Mouse (Mus musculus) adipocyte (in vitro differentiated cells): ENCODE results near the gene Scrn1.

Experiments used
- DNase-seq: peaks from one replicate; pipeline ENCODE4 v3.0.0-alpha.2; 2016; ENCODE audit warnings: low spot score

Gene Scrn1

DNA sequence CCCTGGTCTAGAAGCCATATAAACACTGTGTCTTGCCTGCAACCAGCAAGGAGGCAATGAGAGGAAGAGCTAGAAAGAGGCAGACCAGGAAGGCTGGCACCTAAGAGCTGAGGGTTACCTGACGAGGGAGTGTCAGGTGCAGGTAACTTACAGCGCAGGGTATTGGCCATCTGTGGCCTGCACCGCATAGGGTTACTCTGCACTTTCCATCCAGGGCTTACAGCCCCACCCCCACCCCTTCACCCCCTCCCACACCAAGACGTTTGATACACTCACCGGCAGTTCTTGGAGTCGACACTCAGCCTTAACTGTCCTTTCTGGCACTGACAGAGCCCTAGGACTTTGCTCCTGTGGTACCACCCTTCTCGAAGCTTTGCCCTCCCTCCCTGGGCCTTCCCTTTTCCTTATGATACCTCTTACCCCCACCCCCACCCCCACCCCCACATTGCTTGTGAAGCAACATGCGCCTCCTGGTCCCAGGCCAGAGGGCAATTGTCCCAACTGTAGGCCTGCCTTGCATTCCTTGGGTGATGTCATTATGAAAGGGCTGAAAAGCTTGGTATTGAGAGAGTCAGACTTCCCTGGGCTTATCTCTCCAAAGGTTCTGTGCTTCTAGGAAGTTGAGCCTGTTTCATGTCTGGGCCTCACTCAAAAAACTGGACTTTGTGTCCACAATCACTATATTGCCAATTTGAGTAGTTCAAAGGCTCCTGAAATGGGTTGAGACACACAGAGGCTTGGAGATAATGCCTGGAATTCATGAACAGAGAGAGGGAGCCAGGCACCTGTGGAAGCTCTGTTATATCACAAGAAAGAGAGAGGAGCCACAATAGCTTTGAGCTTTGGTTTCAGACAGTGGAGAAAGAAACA, 93.2 kb downstream of the Scrn1 start:
- peak; percentile 39 for DNase-seq

DNA sequence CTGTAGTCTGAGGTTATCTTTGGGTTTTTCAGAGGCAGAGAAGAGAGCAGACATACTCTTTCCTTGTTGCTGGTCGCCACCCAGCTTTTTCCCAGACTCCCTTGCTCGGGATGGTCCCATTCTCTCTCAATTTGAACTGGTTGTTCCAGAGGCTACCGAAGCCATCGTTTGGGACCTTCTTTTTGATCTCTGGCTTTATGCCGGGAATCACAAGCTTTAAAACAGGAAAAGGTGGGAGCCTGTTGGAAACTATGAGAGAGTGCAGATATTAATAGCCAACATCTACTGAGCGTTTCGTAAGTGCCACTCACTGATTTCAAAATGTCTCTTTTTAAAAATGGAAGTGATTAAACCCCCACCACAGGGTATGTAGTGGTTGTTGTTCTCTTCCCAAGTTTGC, 94.4 kb downstream of the Scrn1 start:
- DNase-seq: no peak

DNA sequence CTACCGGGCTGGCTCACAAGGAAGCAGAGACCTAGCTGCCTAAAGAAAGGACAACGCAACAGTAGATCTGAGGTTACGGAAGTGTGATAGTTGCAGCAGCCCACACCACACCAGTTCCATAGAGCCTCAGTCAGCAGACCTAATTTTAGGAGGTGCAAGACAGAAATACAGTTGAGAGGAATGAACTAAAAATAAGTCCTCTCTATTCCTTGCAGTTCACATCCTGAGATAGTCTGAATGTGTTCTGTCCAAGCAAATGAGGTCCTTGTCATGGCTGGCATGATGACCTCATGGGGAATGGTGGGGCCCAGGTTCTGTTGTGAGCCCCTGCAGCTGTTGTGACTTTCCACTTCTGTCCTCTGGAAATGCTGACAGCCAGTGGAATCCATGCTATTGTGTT, 98.9 kb downstream of the Scrn1 start:
- no peak for DNase-seq

DNA sequence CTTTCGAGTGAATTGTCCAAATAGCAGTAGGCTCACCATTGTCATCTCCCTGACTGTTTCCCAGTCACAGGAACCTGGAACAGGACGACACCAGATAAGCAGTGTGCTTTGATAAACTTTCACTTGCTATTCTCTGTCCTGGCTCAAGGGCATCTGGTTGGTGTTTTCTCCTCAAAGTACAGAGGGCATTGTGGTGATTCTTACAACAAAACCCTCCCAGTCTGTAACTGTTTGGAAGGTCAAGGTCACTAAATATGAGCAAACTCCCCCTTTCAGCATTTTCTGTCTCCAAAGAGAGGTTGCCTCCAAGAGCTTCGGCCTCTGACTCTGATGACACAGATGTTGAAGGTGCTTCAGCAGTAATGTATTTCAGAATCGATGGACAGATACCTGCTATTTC, 101.4 kb downstream of the Scrn1 start:
- DNase-seq: no peak

DNA sequence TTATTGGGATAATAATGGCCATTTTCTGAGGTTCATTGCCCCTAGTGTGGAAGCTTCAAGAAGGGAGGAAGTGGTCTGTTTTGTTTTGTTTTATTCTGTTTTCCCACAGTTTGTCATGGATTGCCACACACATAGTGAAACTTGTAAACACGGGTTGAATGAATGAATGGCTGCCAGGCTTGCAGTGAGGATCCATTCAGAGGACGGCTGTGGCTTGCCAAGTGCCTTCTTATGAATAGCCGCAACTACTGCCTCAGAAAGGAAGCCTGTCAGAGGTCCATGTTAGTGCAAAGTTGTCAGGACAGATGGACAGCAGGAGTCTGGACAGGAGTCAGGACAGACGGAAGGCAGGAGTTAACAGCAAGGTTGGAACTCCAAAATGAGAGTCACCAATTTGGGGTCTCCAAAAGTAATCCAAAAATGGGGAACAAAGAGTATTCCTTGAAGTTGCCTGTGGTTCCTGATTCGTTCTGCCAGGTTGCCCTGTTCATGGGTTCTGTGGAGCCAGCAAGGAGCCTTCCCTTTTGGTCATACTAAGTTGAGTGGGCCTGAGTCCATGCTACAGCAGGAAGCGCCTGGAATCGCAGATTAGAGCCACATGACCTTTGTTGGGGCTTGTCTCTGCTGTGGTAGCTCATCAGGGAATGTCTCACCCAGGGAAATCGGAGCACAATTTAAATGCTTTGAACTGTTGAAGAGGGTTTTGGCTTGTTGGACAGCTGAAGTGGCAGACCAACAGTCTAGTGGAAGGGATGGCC, 102.4 kb downstream of the Scrn1 start:
- DNase-seq: peak; percentile 82

DNA sequence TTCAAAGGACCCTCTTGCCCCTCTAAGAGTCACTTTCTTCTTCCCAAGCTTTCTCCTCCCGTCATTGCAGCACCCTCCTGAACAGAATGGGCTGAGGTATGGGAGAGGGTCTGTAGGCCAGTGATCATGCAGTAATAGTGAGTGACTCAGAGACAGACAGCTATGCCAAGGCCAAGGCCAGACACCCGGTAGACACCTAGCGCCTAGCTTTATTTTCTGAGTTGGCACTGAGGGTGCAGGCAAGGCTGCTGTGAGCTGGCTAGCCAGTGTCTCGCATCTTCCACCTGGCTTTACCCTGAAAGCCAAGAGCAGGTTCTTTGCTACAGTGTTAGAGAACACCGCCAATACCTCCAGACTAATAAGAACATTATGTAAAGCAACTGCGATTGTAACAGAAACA, 103.5 kb downstream of the Scrn1 start:
- no peak for DNase-seq

DNA sequence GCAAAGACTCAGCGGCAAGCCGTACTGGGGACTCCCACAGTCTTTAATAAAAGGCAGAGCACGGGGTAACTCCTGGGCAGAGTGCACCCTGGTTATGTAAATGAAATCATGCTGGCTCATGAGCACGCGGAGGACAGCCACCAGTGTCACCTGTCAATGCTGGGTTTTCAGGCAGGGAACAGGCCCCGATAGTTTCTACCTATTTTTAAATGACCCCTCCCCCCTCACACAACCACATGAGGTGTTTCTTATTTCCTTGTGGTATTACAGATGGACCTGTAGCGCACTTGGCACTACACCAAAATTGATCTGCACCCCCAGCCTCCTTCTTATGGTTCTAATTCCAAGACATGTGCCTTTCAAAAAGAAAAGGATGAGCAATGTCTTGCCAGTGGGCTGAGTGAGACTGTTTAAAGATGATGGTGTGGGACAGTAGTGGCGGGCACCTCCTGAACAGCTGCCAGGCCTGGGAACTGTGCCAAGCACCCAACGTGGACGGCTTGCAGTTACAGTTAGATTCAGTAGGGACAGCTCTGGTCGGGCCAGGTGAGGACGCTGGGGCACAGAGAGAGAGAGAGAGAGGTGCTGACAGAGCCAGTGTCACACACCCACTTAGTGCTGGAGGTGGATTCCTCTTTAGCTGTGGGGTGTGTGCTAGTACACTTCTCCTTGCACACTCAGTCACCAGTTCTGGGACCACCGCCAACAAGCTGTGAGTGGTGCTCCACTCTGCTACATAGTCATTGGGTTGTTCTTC, 105.2 kb downstream of the Scrn1 start:
- DNase-seq: no peak

DNA sequence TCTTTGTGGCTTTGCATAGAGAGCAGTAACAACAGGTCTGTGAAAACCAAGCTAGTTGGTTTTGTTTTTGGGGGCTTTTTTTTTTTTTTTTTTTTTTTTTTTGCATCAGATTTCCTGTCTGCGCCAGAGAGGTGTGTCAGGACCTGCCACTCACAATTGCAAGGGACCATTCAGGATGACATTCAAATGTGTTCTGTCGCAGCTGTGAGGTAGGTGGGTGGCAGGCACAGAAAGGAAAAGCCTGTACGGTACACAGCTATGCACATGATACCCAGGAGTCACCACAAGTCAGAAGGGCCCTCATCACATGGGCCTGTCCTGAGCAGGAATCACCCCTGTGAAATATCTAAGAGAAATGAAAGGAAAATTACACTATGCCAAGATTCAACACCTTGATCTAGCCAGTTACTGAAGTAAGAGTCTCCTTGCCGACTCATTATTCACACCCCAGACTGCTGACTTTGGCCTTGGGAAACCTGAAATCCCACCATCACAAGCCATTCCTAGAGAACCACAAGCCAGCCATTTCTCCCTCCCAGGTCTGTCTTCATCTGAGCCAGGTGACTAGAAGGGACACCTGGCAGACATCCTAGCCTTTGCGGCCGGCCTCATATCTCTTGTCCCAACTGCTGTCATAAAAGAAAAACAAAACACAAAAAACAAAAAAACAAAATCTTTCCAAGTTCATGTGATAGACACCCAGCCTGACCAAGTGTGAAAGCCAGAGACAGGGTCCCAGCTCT, 105.9 kb downstream of the Scrn1 start:
- DNase-seq: no peak

DNA sequence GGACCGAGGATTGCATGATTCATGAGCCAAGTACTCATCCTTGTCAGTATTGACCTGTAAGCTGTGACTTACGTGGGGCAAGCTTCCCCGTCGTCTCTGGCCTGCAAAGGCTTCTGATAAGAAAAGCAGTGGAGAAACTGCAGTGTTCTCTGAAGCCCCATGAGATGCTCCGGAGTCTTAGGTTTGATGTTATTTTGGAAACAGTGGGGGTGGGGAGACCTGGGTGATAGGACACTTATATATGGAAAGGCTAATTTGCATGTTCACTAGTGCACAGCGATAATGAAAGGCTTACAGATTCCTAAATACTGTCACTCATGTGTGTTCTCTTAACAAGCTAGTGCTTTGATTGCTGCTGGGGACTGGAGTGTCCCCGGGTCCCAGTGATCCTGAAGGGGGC, 106.6 kb downstream of the Scrn1 start:
- no peak for DNase-seq
